Mouse (Mus musculus): Measurements from ENCODE around the gene Dazap2.
"Not testable (repeated sequence)": the region's sequence is repeated elsewhere in the genome, so short reads cannot be mapped to it uniquely, and the experiment has no call there.

The Dazap2 gene

GRCm38 (mm10) chr15:100611951-100612350, 3.2 kb upstream of the Dazap2 start:
- DNase-seq (ENCODE audit: low read depth), result no peak

- DNase-seq (ENCODE audit: low read depth), result peak; percentile 69
These were observed 2.7 kb upstream of the Dazap2 start for GRCm38 (mm10) chr15:100612432-100612831.

GRCm38 (mm10) chr15:100613584-100613983, 1.6 kb upstream of the Dazap2 start:
- DNase-seq (ENCODE audit: low read depth), result peak; percentile 85

- DNase-seq (ENCODE audit: low read depth), result no peak
These were observed 742 bp upstream of the Dazap2 start for GRCm38 (mm10) chr15:100614218-100614995.

GRCm38 (mm10) chr15:100615825-100616220, 674 bp downstream of the Dazap2 start:
- DNase-seq (ENCODE audit: low read depth), result peak; percentile 94

- DNase-seq (ENCODE audit: low read depth), result no peak
These were observed 1.1 kb downstream of the Dazap2 start for GRCm38 (mm10) chr15:100616221-100616620.

GRCm38 (mm10) chr15:100619200-100619599, 4.1 kb downstream of the Dazap2 start:
- no peak for DNase-seq (ENCODE audit: low read depth)

GRCm38 (mm10) chr15:100621671-100622070, 6.5 kb downstream of the Dazap2 start:
- not testable (repeated sequence) for DNase-seq (ENCODE audit: low read depth)

- peak; percentile 52 for DNase-seq (ENCODE audit: low read depth)
These were observed 7.0 kb downstream of the Dazap2 start for GRCm38 (mm10) chr15:100622164-100622563.

- DNase-seq (ENCODE audit: low read depth), result no peak
These were observed 8.6 kb downstream of the Dazap2 start for GRCm38 (mm10) chr15:100623754-100624153.

- no peak for DNase-seq (ENCODE audit: low read depth)
These were observed 9.3 kb downstream of the Dazap2 start for GRCm38 (mm10) chr15:100624435-100624834.

- DNase-seq (ENCODE audit: low read depth), result no peak
These were observed 12.1 kb downstream of the Dazap2 start for GRCm38 (mm10) chr15:100627287-100627686.

- no peak for DNase-seq (ENCODE audit: low read depth)
These were observed 12.7 kb downstream of the Dazap2 start for GRCm38 (mm10) chr15:100627774-100628370.

- no peak for DNase-seq (ENCODE audit: low read depth)
These were observed 13.6 kb downstream of the Dazap2 start for GRCm38 (mm10) chr15:100628797-100629196.

GRCm38 (mm10) chr15:100630126-100630525, 15.0 kb downstream of the Dazap2 start:
- DNase-seq (ENCODE audit: low read depth), result no peak

GRCm38 (mm10) chr15:100631454-100632170, 16.5 kb downstream of the Dazap2 start:
- no peak for DNase-seq (ENCODE audit: low read depth)

GRCm38 (mm10) chr15:100632323-100632722, 17.2 kb downstream of the Dazap2 start:
- DNase-seq (ENCODE audit: low read depth), result no peak

- no peak for DNase-seq (ENCODE audit: low read depth)
These were observed 18.2 kb downstream of the Dazap2 start for GRCm38 (mm10) chr15:100633341-100633740.

- DNase-seq (ENCODE audit: low read depth), result no peak
These were observed 20.1 kb downstream of the Dazap2 start for GRCm38 (mm10) chr15:100635239-100635638.

GRCm38 (mm10) chr15:100635851-100636645, 20.9 kb downstream of the Dazap2 start:
- DNase-seq (ENCODE audit: low read depth), result peak; percentile 38

- peak; percentile 58 for DNase-seq (ENCODE audit: low read depth)
These were observed 21.8 kb downstream of the Dazap2 start, which contains the start of gene Smagp for GRCm38 (mm10) chr15:100636700-100637501. Gene Smagp, minus strand, starts transcription at chr15:100636940.

Measured in naive thymus-derived CD4-positive, alpha-beta T cell, adult 2 months (primary cell).